Mouse (Mus musculus) left cerebral cortex, adult 2 months (tissue): ENCODE measurements at regions not wholly inside any gene's neighbourhood (a gene's known extent, or its start where the extent isn't known, plus 50 kb on each side); places are given as distances from the start of the nearest gene placed in this dataset.

ENCODE experiments used
- DNase-seq, 2 experiments: peaks; one replicate each; pipeline ENCODE4 v3.0.0; 2021 to 2022; ENCODE audit warnings: low spot score in 2 of 2, mixed read lengths in 1 of 2; ENCODE audit errors: extremely low spot score in 1 of 2
- H3K27ac ChIP-seq: fragments of 200-600 bp; 2 replicates; pipeline ENCODE4 v1.8.1; 2022
- H3K4me3 ChIP-seq: fragments of 200-600 bp; 2 replicates; pipeline ENCODE4 v1.8.1; 2022
- CTCF ChIP-seq: fragments of 200-600 bp; IDR thresholded peaks from 2 replicates; pipeline ENCODE4 v1.8.1; 2022; ENCODE audit warnings: antibody characterized with exemption, mild to moderate bottlenecking, moderate library complexity
- intact Hi-C: fragments of 180-260 bp; cut with DNase I; formaldehyde crosslinking; loops from one replicate; pipeline ENCODE4 v1.15.1; 2025

GRCm38 (mm10) chr8:34529452-34529851, 417.9 kb upstream of the Gm10131 start:
- intact Hi-C loops = no loop called here

GRCm38 (mm10) chr8:34528213-34528612, 416.7 kb upstream of the Gm10131 start:
- no peak for TF ChIP-seq CTCF
- intact Hi-C loops = no loop called here
- H3K4me3 ChIP-seq = no peak overlapping the region
- H3K27ac ChIP-seq = no peak overlapping the region
- no peak for DNase-seq

More at GRCm38 (mm10) chr8:34529452-34529851, 417.9 kb upstream of the Gm10131 start:
- no peak overlapping the region for H3K4me3 ChIP-seq
- TF ChIP-seq CTCF = no peak
- no peak overlapping the region for H3K27ac ChIP-seq
- DNase-seq = no peak

- Histone ChIP-seq H3K4me3 (no peak overlapping the region), H3K27ac (no peak overlapping the region)
- TF ChIP-seq CTCF = no peak
- intact Hi-C loops = no loop called here
- no peak for DNase-seq
Measured at GRCm38 (mm10) chr8:34525231-34525630, 413.7 kb upstream of the Gm10131 start.

- H3K4me3 ChIP-seq = no peak overlapping the region
- intact Hi-C loops = no loop called here
- H3K27ac ChIP-seq = no peak overlapping the region
- TF ChIP-seq CTCF = no peak
- no peak for DNase-seq
Measured at GRCm38 (mm10) chr8:34523849-34524248, 412.3 kb upstream of the Gm10131 start.

GRCm38 (mm10) chr8:34521316-34521715, 409.8 kb upstream of the Gm10131 start:
- no peak for DNase-seq
- H3K4me3 ChIP-seq = no peak overlapping the region
- H3K27ac ChIP-seq = no peak overlapping the region
- TF ChIP-seq CTCF = no peak
- intact Hi-C loops = no loop called here

- Histone ChIP-seq H3K4me3 (no peak overlapping the region), H3K27ac (no peak overlapping the region)
- TF ChIP-seq CTCF = no peak; the same call in 1 of the 2 replicates
- no peak for DNase-seq
- intact Hi-C loops = no loop called here
Measured at GRCm38 (mm10) chr8:34520664-34521063, 409.1 kb upstream of the Gm10131 start.

- intact Hi-C loops = no loop called here
- no peak for TF ChIP-seq CTCF
- Histone ChIP-seq H3K27ac (no peak overlapping the region), H3K4me3 (no peak overlapping the region)
- DNase-seq = no peak
Measured at GRCm38 (mm10) chr8:34513459-34514090, 402.0 kb upstream of the Gm10131 start.

- no peak for DNase-seq
- H3K4me3 ChIP-seq = no peak overlapping the region
- TF ChIP-seq CTCF = no peak
- intact Hi-C loops = no loop called here
- no peak overlapping the region for H3K27ac ChIP-seq
Measured at GRCm38 (mm10) chr8:34505829-34506555, 394.5 kb upstream of the Gm10131 start.

- no peak for TF ChIP-seq CTCF
- DNase-seq = no peak
- H3K27ac ChIP-seq = no peak overlapping the region
- intact Hi-C loops = no loop called here
- no peak overlapping the region for H3K4me3 ChIP-seq
Measured at GRCm38 (mm10) chr8:34505102-34505501, 393.6 kb upstream of the Gm10131 start.

GRCm38 (mm10) chr8:34502606-34503162, 391.1 kb upstream of the Gm10131 start:
- Histone ChIP-seq H3K4me3 (no peak overlapping the region), H3K27ac (no peak overlapping the region)
- DNase-seq = no peak
- no peak for TF ChIP-seq CTCF
- intact Hi-C loops = no loop called here

- TF ChIP-seq CTCF = no peak
- H3K4me3 ChIP-seq = no peak overlapping the region
- no peak overlapping the region for H3K27ac ChIP-seq
- intact Hi-C loops = loop anchor here (5.0 kb wide), 2 partner anchors 123 to 183 kb away; no protein-coding TSS in a partner anchor
- no peak for DNase-seq
Measured at GRCm38 (mm10) chr8:34499196-34499595, 387.7 kb upstream of the Gm10131 start.

GRCm38 (mm10) chr8:34496751-34497150, 385.2 kb upstream of the Gm10131 start:
- Histone ChIP-seq H3K4me3 (no peak overlapping the region), H3K27ac (no peak overlapping the region)
- no peak for DNase-seq
- no peak for TF ChIP-seq CTCF
- intact Hi-C loops = loop anchor here (5.0 kb wide), 2 partner anchors 126 to 186 kb away; no protein-coding TSS in a partner anchor
